ENCODE assay signal across 9 mouse cellular contexts in genomic region chr15:25992992-25993727, GRCm38 (mm10). TPM values are rescaled to one million over a fixed set of nuclear protein-coding genes. Genes with fewer than 3 reads are reported as not detected.
DNase-seq lines count a peak whose midpoint lies in the region; ATAC-seq lines count a peak whose summit lies in the region.
"Had no signal": no experiment of that assay in that cellular context is flagged by ENCODE, and none has a peak within 500 bp of the region (broad histone marks: within the 10 kb centered on the region; RNA-seq: fewer than 3 reads in every experiment).

No protein-coding gene starts in this region.

- intact Hi-C loops in heart, postnatal 14 days (cut with DNase I): loop anchor here (2.0 to 10.0 kb wide), 2 partner anchors 332 to 1242 kb away; no protein-coding TSS in a partner anchor

- H3K9me3 ChIP-seq in midbrain, embryonic 14.5 days (ENCODE audit: control insufficient read depth, low read length): no peaks in the 10 kb centered on the region
- H3K9me3 ChIP-seq: embryonic facial prominence, embryonic 12.5 days had no signal

- peaks cover 73% of the 10 kb centered on the region for H3K36me3 ChIP-seq in midbrain, embryonic 14.5 days (ENCODE audit: control insufficient read depth, insufficient read depth, low read length)

- no peak overlapping the region for H3K4me3 ChIP-seq in midbrain, embryonic 14.5 days (replicated peaks; ENCODE audit: low read depth, low read length)
- H3K4me3 ChIP-seq: embryonic facial prominence, embryonic 12.5 days had no signal

- H3K4me1 ChIP-seq in midbrain, embryonic 14.5 days (ENCODE audit: control insufficient read depth, insufficient read depth, low read length): no peaks in the 10 kb centered on the region
- H3K4me1 ChIP-seq: embryonic facial prominence, embryonic 12.5 days had no signal

- H3K27ac ChIP-seq in midbrain, embryonic 14.5 days (replicated peaks; ENCODE audit: low read depth, low read length): no peak overlapping the region
- H3K27ac ChIP-seq: embryonic facial prominence, embryonic 12.5 days had no signal

- 65% methylated on average over 8 of the region's 8 CpGs for WGBS in midbrain, embryonic 14.5 days

- no peak for ATAC-seq in midbrain, embryonic 14.5 days (ENCODE audit: low FRiP score, low TSS enrichment)

- H3K27me3 ChIP-seq in midbrain, embryonic 14.5 days (ENCODE audit: control insufficient read depth, insufficient read depth, low read length): no peaks in the 10 kb centered on the region
- H3K27me3 ChIP-seq: embryonic facial prominence, embryonic 12.5 days had no signal

- peak; percentile 55 for DNase-seq in left cerebral cortex, adult 11 months (ENCODE audit: low spot score)
- DNase-seq in left cerebral cortex, adult 8-10 months (ENCODE audit: low spot score in 2 of 2): no peak
- DNase-seq in ZHBTc4 (ENCODE audit: low read depth, low spot score): peak; percentile 75
- peak; percentile 22 to 62 for DNase-seq in cerebellum, postnatal 36 days
- peak; percentile 38 to 69 for DNase-seq in heart, postnatal 14 days
- DNase-seq in layer of hippocampus, postnatal 14 days (ENCODE audit: low spot score in 2 of 2): peak; percentile 40 to 79
- peak; percentile 91 for DNase-seq in midbrain, embryonic 14.5 days
- peak; percentile 54 for DNase-seq in thymus, postnatal 0 days (ENCODE audit: low spot score)

- H3K4me2 ChIP-seq in midbrain, embryonic 14.5 days (ENCODE audit: low read length): no peak overlapping the region
- H3K4me2 ChIP-seq: embryonic facial prominence, embryonic 12.5 days had no signal

- H3K9ac ChIP-seq in midbrain, embryonic 14.5 days (replicated peaks; ENCODE audit: low read length): no peak overlapping the region
- H3K9ac ChIP-seq: embryonic facial prominence, embryonic 12.5 days had no signal

RNA-seq across cellular contexts. Expression of gene Zfp622, which starts 9.0 kb away (rescaled TPM):
- total RNA-seq in left cerebral cortex, adult 8-10 months (2022): 10 to 100 TPM; 44.8 to 58.8 (median 49.7) TPM
- total RNA-seq in heart, postnatal 14 days (2021): 10 to 100 TPM; 19.5 to 21.1 TPM
- total RNA-seq in layer of hippocampus, postnatal 14 days (2021): 10 to 100 TPM; 31.0 to 36.8 TPM
- polyA plus RNA-seq in midbrain, embryonic 14.5 days (2014; fragmentation: Nextera tagmentation; extraction: Ambion mirVana): 30.2 and 37.0 TPM in 2 replicates
- 24.9 and 34.6 TPM in 2 replicates for polyA plus RNA-seq in thymus, postnatal 0 days (2015; fragmentation: Nextera tagmentation; extraction: Ambion mirVana)

Comparison
In these comparisons a context has a peak if more than half of its experiments do, and no peak if none do; other contexts are left out.
1. DNase-seq: peak in left cerebral cortex, adult 11 months (single experiment), ZHBTc4 (single experiment), cerebellum, postnatal 36 days (2 of 2), heart, postnatal 14 days (2 of 2), layer of hippocampus, postnatal 14 days (2 of 2), midbrain, embryonic 14.5 days (single experiment) and thymus, postnatal 0 days (single experiment); none in left cerebral cortex, adult 8-10 months (0 of 2).